Mouse (Mus musculus) kidney, postnatal 0 days (tissue): ENCODE measurements around the gene Chmp4b. TPM values are rescaled to one million over a fixed set of nuclear protein-coding genes. Genes with fewer than 3 reads are reported as not detected.

Source experiments
- ATAC-seq: fragments of 200-750 bp; cut with Nextera tagmentation; replicated peaks from 2 replicates; pipeline ENCODE4 v1.8.0; 2017; ENCODE audit warnings: low read depth, moderate number of reproducible peaks, moderate TSS enrichment, moderate library complexity; ENCODE audit not compliant: low FRiP score
- DNase-seq: peaks from one replicate; pipeline ENCODE4 v3.0.0-alpha.2; 2016; ENCODE audit warnings: low spot score
- H3K27ac ChIP-seq: fragments of 300-500 bp; sonication (generic); 2 replicates; pipeline ENCODE4 v1.5.1; 2014; ENCODE audit warnings: mild to moderate bottlenecking
- H3K27me3 ChIP-seq: fragments of 300-500 bp; sonication (generic); 2 replicates; pipeline ENCODE4 v1.6.1; 2014; ENCODE audit warnings: low read length, mixed read lengths; ENCODE audit not compliant: insufficient read depth
- H3K36me3 ChIP-seq: fragments of 300-500 bp; sonication (generic); 2 replicates; pipeline ENCODE4 v1.6.1; 2014; ENCODE audit warnings: low read length, mixed read lengths; ENCODE audit not compliant: insufficient read depth
- H3K4me1 ChIP-seq: fragments of 300-500 bp; sonication (generic); replicated peaks from 2 replicates; pipeline ENCODE4 v1.6.1; 2014; ENCODE audit warnings: antibody characterized with exemption, low read length, mixed read lengths; ENCODE audit not compliant: insufficient read depth
- H3K4me2 ChIP-seq: fragments of 300-500 bp; sonication (generic); 2 replicates; pipeline ENCODE4 v1.6.1; 2014; ENCODE audit warnings: mild to moderate bottlenecking, low read length, moderate library complexity, mixed read lengths
- H3K4me3 ChIP-seq: fragments of 300-500 bp; sonication (generic); replicated peaks from 2 replicates; pipeline ENCODE4 v1.5.1; 2014; ENCODE audit warnings: low read depth, low read length
- H3K9ac ChIP-seq: fragments of 300-500 bp; sonication (generic); 2 replicates; pipeline ENCODE4 v1.6.1; 2014; ENCODE audit warnings: low read depth, low read length
- H3K9me3 ChIP-seq: fragments of 300-500 bp; sonication (generic); replicated peaks from 2 replicates; pipeline ENCODE4 v1.6.1; 2016; ENCODE audit warnings: low read length, inconsistent platforms, mixed read lengths
- CTCF ChIP-seq: IDR thresholded peaks from 2 replicates; pipeline ENCODE4 v1.5.1; 2016; ENCODE audit warnings: antibody characterized with exemption, low read depth, mild to moderate bottlenecking, moderate library complexity
- WGBS: fragments of 180-500 bp; shearing (Covaris S2); extraction: QIAGEN DNeasy Blood & Tissue Kit; methylation state at CpG from one replicate; pipeline ENCODE4 v1.1.7; 2014; 5-methylcytosine and 5-hydroxymethylcytosine counted together
- polyA plus RNA-seq: library from polyadenylated mRNA; unstranded; fragments of >200 nt; fragmentation: Nextera tagmentation; extraction: Ambion mirVana; gene quantifications from 2 replicates; pipeline ENCODE4 v1.2.1, GENCODE M21; 2015

Gene Chmp4b
- polyA plus RNA-seq, 1 experiment from 2014 or later, result 34.7 TPM

DNA sequence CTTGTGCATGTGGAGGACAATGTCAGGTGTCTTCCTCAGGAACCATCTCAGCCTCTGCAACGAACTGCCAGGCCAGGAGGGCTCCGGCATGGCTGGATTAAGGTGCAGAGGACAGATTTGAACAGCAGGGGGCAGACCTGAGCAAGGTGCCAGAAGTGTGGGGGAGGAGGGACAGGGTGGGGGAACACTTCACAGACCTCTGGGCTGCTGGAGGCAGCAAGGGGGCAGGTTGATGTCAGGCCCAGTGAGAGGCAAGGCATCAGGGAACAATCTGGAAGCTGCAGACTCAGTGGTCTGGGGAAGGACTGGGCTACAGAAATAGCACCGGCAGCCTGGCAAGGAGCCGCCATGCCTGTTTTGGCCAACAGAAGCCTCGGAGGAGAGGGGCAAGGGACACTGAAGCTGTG, 60.8 kb downstream of the Chmp4b start:
- Histone ChIP-seq H3K9ac (no peak overlapping the region), H3K27ac (no peak overlapping the region), H3K36me3 (no peaks in the 10 kb centered on the region), H3K4me3 (no peak overlapping the region), H3K4me1 (no peaks in the 10 kb centered on the region), H3K27me3 (no peaks in the 10 kb centered on the region), H3K4me2 (no peak overlapping the region), H3K9me3 (no peaks in the 10 kb centered on the region)
- ATAC-seq (no peak; the same call in 1 of the 2 replicates), DNase-seq (peak; percentile 63)
- 40% methylated on average over 5 of the region's 5 CpGs for WGBS
- peak; percentile 95 for TF ChIP-seq CTCF

GRCm38 (mm10) chr2:154713083-154713482, 61.6 kb downstream of the Chmp4b start:
- peak; percentile 75 for TF ChIP-seq CTCF

GRCm38 (mm10) chr2:154713964-154714363, 62.5 kb downstream of the Chmp4b start:
- Histone ChIP-seq H3K4me1 (no peaks in the 10 kb centered on the region), H3K27me3 (no peaks in the 10 kb centered on the region), H3K4me3 (no peak overlapping the region), H3K9ac (no peak overlapping the region), H3K9me3 (no peaks in the 10 kb centered on the region), H3K4me2 (no peak overlapping the region), H3K36me3 (no peaks in the 10 kb centered on the region), H3K27ac (no peak overlapping the region)
- no peak for ATAC-seq
- no peak for TF ChIP-seq CTCF
- WGBS, result 74% methylated on average over 3 of the region's 3 CpGs
- DNase-seq, result no peak

More at GRCm38 (mm10) chr2:154713083-154713482, 61.6 kb downstream of the Chmp4b start:
- no peak overlapping the region for H3K9ac ChIP-seq
- no peak overlapping the region for H3K4me2 ChIP-seq
- DNase-seq (peak; percentile 51), ATAC-seq (no peak)
- 52% methylated on average over 6 of the region's 6 CpGs for WGBS
- no peaks in the 10 kb centered on the region for H3K36me3 ChIP-seq
- no peak overlapping the region for H3K4me3 ChIP-seq
- H3K9me3 ChIP-seq, result no peaks in the 10 kb centered on the region
- H3K4me1 ChIP-seq, result no peaks in the 10 kb centered on the region
- no peaks in the 10 kb centered on the region for H3K27me3 ChIP-seq
- no peak overlapping the region for H3K27ac ChIP-seq

- ATAC-seq (no peak), DNase-seq (no peak)
- Histone ChIP-seq H3K4me3 (no peak overlapping the region), H3K4me1 (no peaks in the 10 kb centered on the region), H3K36me3 (no peaks in the 10 kb centered on the region), H3K4me2 (no peak overlapping the region), H3K27me3 (no peaks in the 10 kb centered on the region), H3K27ac (no peak overlapping the region), H3K9me3 (no peaks in the 10 kb centered on the region), H3K9ac (no peak overlapping the region)
- TF ChIP-seq CTCF, result no peak
- WGBS, result 76% methylated on average over 4 of the region's 4 CpGs
Observed at GRCm38 (mm10) chr2:154716586-154716985, 65.1 kb downstream of the Chmp4b start.

DNA sequence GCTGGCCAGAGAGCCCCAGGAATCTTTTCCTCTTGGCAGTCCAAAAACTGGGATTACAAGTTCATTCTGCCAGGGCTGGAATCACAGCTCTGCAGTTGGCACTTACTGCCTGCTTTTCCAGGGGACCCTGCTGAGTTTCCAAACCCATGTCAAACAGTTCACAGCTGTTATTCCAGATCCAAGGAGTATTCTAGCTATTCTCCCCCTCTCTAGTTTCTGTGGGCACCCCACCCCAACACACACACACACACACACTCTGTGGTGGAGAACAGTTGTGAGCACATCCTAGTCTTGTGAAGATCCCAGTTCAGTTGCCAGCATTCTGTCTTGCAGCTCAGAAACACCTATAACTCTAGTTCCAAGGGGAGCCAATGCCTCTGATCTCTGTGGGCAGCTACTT, 65.6 kb downstream of the Chmp4b start:
- Histone ChIP-seq H3K9ac (no peak overlapping the region), H3K4me1 (no peaks in the 10 kb centered on the region), H3K4me3 (no peak overlapping the region), H3K4me2 (no peak overlapping the region), H3K27ac (no peak overlapping the region), H3K36me3 (no peaks in the 10 kb centered on the region), H3K27me3 (no peaks in the 10 kb centered on the region), H3K9me3 (no peaks in the 10 kb centered on the region)
- DNase-seq (no peak), ATAC-seq (no peak)
- no peak for TF ChIP-seq CTCF

GRCm38 (mm10) chr2:154718855-154719556, 67.5 kb downstream of the Chmp4b start:
- WGBS, result 41% methylated on average over 12 of the region's 12 CpGs
- Histone ChIP-seq H3K36me3 (no peaks in the 10 kb centered on the region), H3K27me3 (no peaks in the 10 kb centered on the region), H3K9me3 (no peaks in the 10 kb centered on the region), H3K9ac (no peak overlapping the region), H3K4me1 (no peaks in the 10 kb centered on the region), H3K27ac (no peak overlapping the region), H3K4me3 (no peak overlapping the region), H3K4me2 (no peak overlapping the region)
- DNase-seq (peak; percentile 59), ATAC-seq (no peak; the same call in 1 of the 2 replicates)
- TF ChIP-seq CTCF, result no peak

DNA sequence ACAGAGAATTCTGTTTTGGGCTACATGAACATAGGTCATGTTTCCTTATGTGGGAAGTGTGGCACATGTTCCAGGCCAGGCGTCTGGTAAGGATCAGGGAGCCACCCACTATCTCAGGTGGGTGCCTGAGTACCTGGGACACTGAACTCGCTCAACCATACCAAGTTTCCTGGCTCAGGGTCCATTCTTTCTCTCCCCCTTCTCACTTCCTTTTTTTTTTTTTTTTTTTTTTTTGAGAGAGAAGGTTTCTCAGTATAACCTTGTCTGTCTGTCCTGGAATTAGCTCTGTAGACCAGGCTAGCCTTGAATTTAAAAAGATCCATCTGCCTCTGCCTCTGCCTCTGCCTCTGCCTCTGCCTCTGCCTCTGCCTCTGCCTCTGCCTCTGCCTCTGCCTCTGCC, 68.8 kb downstream of the Chmp4b start:
- Histone ChIP-seq H3K4me2 (no peak overlapping the region), H3K9me3 (no peaks in the 10 kb centered on the region), H3K36me3 (no peaks in the 10 kb centered on the region), H3K9ac (no peak overlapping the region), H3K27me3 (no peaks in the 10 kb centered on the region), H3K27ac (no peak overlapping the region), H3K4me1 (no peaks in the 10 kb centered on the region), H3K4me3 (no peak overlapping the region)
- 86% methylated on average over 2 of the region's 2 CpGs for WGBS
- ATAC-seq (no peak), DNase-seq (no peak)
- no peak for TF ChIP-seq CTCF
